Mouse (Mus musculus): Measurements from ENCODE around the gene Myo18b.

Gene Myo18b

GRCm38 (mm10) chr5:112877391-112878115 lies 18.6 kb downstream of the Myo18b start:
- no peak for DNase-seq (ENCODE audit: extremely low spot score, low spot score)

- DNase-seq (ENCODE audit: extremely low spot score, low spot score), result peak; percentile 45
Measured at GRCm38 (mm10) chr5:112876846-112877390, 19.2 kb downstream of the Myo18b start.

- no peak for DNase-seq (ENCODE audit: extremely low spot score, low spot score)
Measured at GRCm38 (mm10) chr5:112872999-112873398, 23.2 kb downstream of the Myo18b start.

GRCm38 (mm10) chr5:112870729-112871128 lies 25.4 kb downstream of the Myo18b start:
- DNase-seq (ENCODE audit: extremely low spot score, low spot score), result peak; percentile 86

- no peak for DNase-seq (ENCODE audit: extremely low spot score, low spot score)
Measured at GRCm38 (mm10) chr5:112868620-112869019, 27.5 kb downstream of the Myo18b start.

GRCm38 (mm10) chr5:112864719-112865367 lies 31.3 kb downstream of the Myo18b start:
- DNase-seq (ENCODE audit: extremely low spot score, low spot score), result peak; percentile 63

GRCm38 (mm10) chr5:112859379-112860035 lies 36.7 kb downstream of the Myo18b start:
- DNase-seq (ENCODE audit: extremely low spot score, low spot score), result no peak

- no peak for DNase-seq (ENCODE audit: extremely low spot score, low spot score)
Measured at GRCm38 (mm10) chr5:112853179-112853578, 43.0 kb downstream of the Myo18b start.

GRCm38 (mm10) chr5:112851389-112851788 lies 44.8 kb downstream of the Myo18b start:
- no peak for DNase-seq (ENCODE audit: extremely low spot score, low spot score)

- peak; percentile 82 for DNase-seq (ENCODE audit: extremely low spot score, low spot score)
Measured at GRCm38 (mm10) chr5:112848586-112849280, 47.4 kb downstream of the Myo18b start.

- DNase-seq (ENCODE audit: extremely low spot score, low spot score), result no peak
Measured at GRCm38 (mm10) chr5:112847985-112848542, 48.1 kb downstream of the Myo18b start.

GRCm38 (mm10) chr5:112846146-112846545 lies 50.0 kb downstream of the Myo18b start:
- DNase-seq (ENCODE audit: extremely low spot score, low spot score), result no peak

GRCm38 (mm10) chr5:112844460-112844859 lies 51.7 kb downstream of the Myo18b start:
- no peak for DNase-seq (ENCODE audit: extremely low spot score, low spot score)

GRCm38 (mm10) chr5:112843676-112844257 lies 52.4 kb downstream of the Myo18b start:
- DNase-seq (ENCODE audit: extremely low spot score, low spot score), result peak; percentile 56

GRCm38 (mm10) chr5:112842696-112843095 lies 53.5 kb downstream of the Myo18b start:
- no peak for DNase-seq (ENCODE audit: extremely low spot score, low spot score)

GRCm38 (mm10) chr5:112841850-112842249 lies 54.3 kb downstream of the Myo18b start:
- DNase-seq (ENCODE audit: extremely low spot score, low spot score), result no peak

GRCm38 (mm10) chr5:112834896-112835295 lies 61.3 kb downstream of the Myo18b start:
- DNase-seq (ENCODE audit: extremely low spot score, low spot score), result no peak

- DNase-seq (ENCODE audit: extremely low spot score, low spot score), result no peak
Measured at GRCm38 (mm10) chr5:112833866-112834265, 62.3 kb downstream of the Myo18b start.

- DNase-seq (ENCODE audit: extremely low spot score, low spot score), result no peak
Measured at GRCm38 (mm10) chr5:112825091-112825794, 70.9 kb downstream of the Myo18b start.

GRCm38 (mm10) chr5:112824376-112824775 lies 71.8 kb downstream of the Myo18b start:
- peak; percentile 64 for DNase-seq (ENCODE audit: extremely low spot score, low spot score)

Measured in neural tube, embryonic 10.5 days (tissue).